Mouse (Mus musculus): ENCODE measurements around the gene Rsu1.

The Rsu1 gene

GRCm38 (mm10) chr2:13072243-13072642 lies 199.0 kb downstream of the Rsu1 start:
- in situ Hi-C loops (cut with MboI, MseI): no loop called here

- in situ Hi-C loops (cut with MboI, MseI): no loop called here
Observed at GRCm38 (mm10) chr2:13060426-13061170, 210.6 kb downstream of the Rsu1 start.

GRCm38 (mm10) chr2:13048649-13049048 lies 222.6 kb downstream of the Rsu1 start:
- in situ Hi-C loops (cut with MboI, MseI): no loop called here

- in situ Hi-C loops (cut with MboI, MseI): no loop called here
Observed at GRCm38 (mm10) chr2:13044555-13044954, 226.7 kb downstream of the Rsu1 start.

GRCm38 (mm10) chr2:13039785-13040184 lies 231.4 kb downstream of the Rsu1 start:
- in situ Hi-C loops (cut with MboI, MseI): no loop called here

GRCm38 (mm10) chr2:13038772-13039171 lies 232.4 kb downstream of the Rsu1 start:
- in situ Hi-C loops (cut with MboI, MseI): no loop called here

Measured in T-helper 1 cell (primary cell).